27 mouse cellular contexts compared by ENCODE assay signal in the genomic region with DNA sequence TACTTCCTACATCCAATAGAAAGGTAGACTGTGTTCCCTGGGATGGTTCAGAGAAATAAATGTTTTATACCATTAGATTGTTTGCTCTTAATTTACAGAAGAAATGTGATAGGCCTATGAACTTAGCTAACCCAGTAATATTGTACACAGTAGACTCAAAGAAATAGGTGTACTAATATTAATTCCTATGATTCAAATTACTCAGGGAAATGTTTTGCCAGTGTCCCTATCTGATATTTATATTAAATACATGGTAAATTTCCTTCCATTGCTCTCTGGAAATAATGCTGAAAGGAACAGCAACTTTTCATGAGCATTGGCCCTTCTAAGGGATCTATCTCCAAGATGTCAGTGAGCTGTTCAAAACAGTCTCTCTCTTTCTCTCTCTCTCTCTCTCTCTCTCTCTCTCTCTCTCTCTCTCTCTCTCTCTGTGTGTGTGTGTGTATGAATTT. TPM values are rescaled to one million over a fixed set of nuclear protein-coding genes. Genes with fewer than 3 reads are reported as not detected.
DNase-seq lines count a peak whose midpoint lies in the region; TF ChIP-seq lines count a peak whose summit lies in the region.
"Had no signal": no experiment of that assay in that cellular context is flagged by ENCODE, and none has a peak within 500 bp of the region (broad histone marks: within the 10 kb centered on the region; RNA-seq: fewer than 3 reads in every experiment).

No protein-coding gene starts in this region.

- no peak for TF ChIP-seq CTCF in gastrocnemius, adult 2 months (IDR thresholded peaks at IDR 0.05)

- no peak overlapping the region for H3K4me3 ChIP-seq in gastrocnemius, adult 2 months
- no peak overlapping the region for H3K4me3 ChIP-seq in macrophage (ENCODE audit: inconsistent target)
- H3K4me3 ChIP-seq: embryonic facial prominence, embryonic 10.5 days; embryonic facial prominence, embryonic 13.5 days; forebrain, embryonic 10.5 days; forebrain, embryonic 13.5 days; heart, adult 2 months; heart, embryonic 10.5 days; heart, embryonic 13.5 days had no signal

- H3K79me2 ChIP-seq in macrophage (ENCODE audit: inconsistent target), result peaks cover 32% of the 10 kb centered on the region

- intact Hi-C loops in gastrocnemius, adult 2 months (cut with DNase I), result loop anchor here (5.0 kb wide), 1 partner anchor 205 kb away; no protein-coding TSS in a partner anchor
- intact Hi-C loops in gastrocnemius, postnatal 14 days (cut with DNase I; ENCODE audit: low total_unique reads), result no loop called here

- peak overlapping the region; percentile 96; the same call in 1 of the 2 replicates for H3K27ac ChIP-seq in gastrocnemius, adult 2 months
- peak overlapping the region; percentile 99 for H3K27ac ChIP-seq in macrophage
- H3K27ac ChIP-seq: embryonic facial prominence, embryonic 10.5 days; embryonic facial prominence, embryonic 13.5 days; forebrain, embryonic 10.5 days; forebrain, embryonic 13.5 days; heart, adult 2 months; heart, embryonic 10.5 days; heart, embryonic 13.5 days; hindbrain, embryonic 14.5 days; hindbrain, postnatal 0 days had no signal

- DNase-seq in gastrocnemius, adult 2 months, result no peak
- no peak for DNase-seq in gastrocnemius, postnatal 14 days
- peak; percentile 52 for DNase-seq in 416B (ENCODE audit: low read depth)
- DNase-seq in NIH3T3 (ENCODE audit: low read depth), result peak; percentile 34
- DNase-seq in thymus, postnatal 36 days, result no peak
- no peak for DNase-seq in layer of hippocampus, postnatal 10 days (ENCODE audit: low spot score in 2 of 2)
- DNase-seq: adrenal gland, postnatal 10 days; B cell, adult 2 months; cerebellum, adult 11-12 months; cerebellum, adult 8-10 months; cerebellum, postnatal 10 days; cerebellum, postnatal 36 days; embryo, embryonic 11 days; gastrocnemius, postnatal 25 days; heart, adult 2 months; heart, postnatal 14 days; heart, postnatal 4 days had no signal

- H3K36me3 ChIP-seq in macrophage (ENCODE audit: inconsistent target), result peaks cover 18% of the 10 kb centered on the region; the same call in 1 of the 2 replicates
- H3K36me3 ChIP-seq: embryonic facial prominence, embryonic 10.5 days; forebrain, embryonic 10.5 days had no signal

RNA-seq across cellular contexts. Expression of a gene that starts 6.8 kb away (rescaled TPM):
- 100 to 1,000 TPM in 1 of 2 experiments, 10 to 100 TPM in 1; 73.7 to 109 TPM for total RNA-seq in gastrocnemius, adult 2 months (2021)
- 10 to 100 TPM; 42.2 to 57.2 TPM for total RNA-seq in gastrocnemius, postnatal 14 days (2021)
- 1,000 to 10,000 TPM in 14 of 26 experiments, 100 to 1,000 TPM in 12; 684 to 1,927 (median 1,016) TPM for total RNA-seq in macrophage (2018; cell fraction: chromatin; rRNA removed)
- total RNA-seq in macrophage (2018; cell fraction: cytosol; rRNA removed), result 100 to 1,000 TPM; 130 to 310 (median 205) TPM
- total RNA-seq in macrophage (2018; cell fraction: nucleus; rRNA removed), result 1,000 to 10,000 TPM in 24 of 26 experiments, 100 to 1,000 TPM in 2; 867 to 2,363 (median 1,262) TPM
- 120 to 201 TPM (median 122 TPM) in 3 replicates for polyA plus RNA-seq in macrophage (2018)
- 1 to 10 TPM; 5.2 to 5.8 TPM for total RNA-seq in layer of hippocampus, postnatal 10 days (2021)
- polyA plus RNA-seq: embryonic facial prominence, embryonic 10.5 days; forebrain, embryonic 10.5 days; forebrain, embryonic 13.5 days; heart, embryonic 10.5 days; hindbrain, embryonic 11.5 days; hindbrain, postnatal 0 days had no signal

Comparison
In these comparisons a context has a peak if more than half of its experiments do, and no peak if none do; other contexts are left out.
1. DNase-seq: peak in 416B (single experiment) and NIH3T3 (single experiment); none in gastrocnemius, adult 2 months (single experiment), gastrocnemius, postnatal 14 days (single experiment), thymus, postnatal 36 days (0 of 2) and layer of hippocampus, postnatal 10 days (0 of 2).
2. RNA of a gene that starts 6.8 kb away (total RNA-seq): 73.7 to 109 TPM in gastrocnemius, adult 2 months and 42.2 to 57.2 TPM in gastrocnemius, postnatal 14 days; 5.2 to 5.8 TPM in layer of hippocampus, postnatal 10 days; every median in the first group is over 4 times any median in the second.